Mouse (Mus musculus) CH12.LX (cell line): ENCODE measurements around the gene Ube2o. TPM values are rescaled to one million over a fixed set of nuclear protein-coding genes. Genes with fewer than 3 reads are reported as not detected.
A peak's percentile ranks its signal among the peaks of the same experiment; 100 is the strongest.

Experiments
- DNase-seq: peaks from one replicate; pipeline ENCODE4 v3.0.0-alpha.2; 2013; ENCODE audit errors: extremely low read depth
- H3K27ac ChIP-seq: 2 replicates; pipeline ENCODE4 v1.5.1; 2012; ENCODE audit warnings: low read depth, mild to moderate bottlenecking, control low read depth, moderate library complexity; ENCODE audit not compliant: insufficient read depth
- H3K27me3 ChIP-seq: replicated peaks from 2 replicates; pipeline ENCODE3; 2012; ENCODE audit warnings: inconsistent platforms
- H3K36me3 ChIP-seq, 2 experiments: replicated peaks in 1 of 2; 2 replicates each; pipeline versions ENCODE3 to v1.6.1; 2012; ENCODE audit warnings: inconsistent platforms in 1 of 2, low read length in 1 of 2, mild to moderate bottlenecking in 1 of 2, mixed read lengths in 1 of 2, moderate library complexity in 1 of 2; ENCODE audit not compliant: control insufficient read depth in 1 of 2, insufficient read depth in 1 of 2
- H3K4me1 ChIP-seq, 2 experiments: 2 replicates each; pipeline ENCODE4 v1.6.1; 2012; ENCODE audit warnings: inconsistent platforms in 1 of 2, moderate library complexity in 1 of 2; ENCODE audit not compliant: insufficient read depth in 2 of 2, control insufficient read depth in 1 of 2
- H3K4me2 ChIP-seq: 2 replicates; pipeline ENCODE4 v1.6.1; 2012; ENCODE audit warnings: low read depth, mild to moderate bottlenecking, control low read depth; ENCODE audit not compliant: poor library complexity, insufficient read depth, severe bottlenecking
- H3K4me3 ChIP-seq, 3 experiments: fragments of 150-350 bp in 1 of 3; sonication (generic) in 1 of 3; replicated peaks in 1 of 3; 2 replicates each; pipeline versions ENCODE3 to v1.5.1; 2011 to 2012; ENCODE audit warnings: low read depth in 2 of 3, low read length in 2 of 3, mild to moderate bottlenecking in 2 of 3, moderate library complexity in 2 of 3, control low read depth in 1 of 3, improper control_type of control experiment in 1 of 3, inconsistent platforms in 1 of 3, mixed read lengths in 1 of 3; ENCODE audit not compliant: poor library complexity in 1 of 3
- H3K79me2 ChIP-seq: replicated peaks from 2 replicates; pipeline ENCODE4 v1.6.1; 2012; ENCODE audit warnings: mild to moderate bottlenecking, moderate library complexity; ENCODE audit not compliant: control insufficient read depth, poor library complexity, insufficient read depth, severe bottlenecking; ENCODE audit errors: extremely low read depth
- H3K9ac ChIP-seq: 2 replicates; pipeline ENCODE4 v1.6.1; 2012; ENCODE audit warnings: low read depth, mild to moderate bottlenecking, control low read depth, moderate library complexity; ENCODE audit not compliant: insufficient read depth
- H3K9me3 ChIP-seq: replicated peaks from 2 replicates; pipeline ENCODE3; 2012; ENCODE audit warnings: low read length, inconsistent platforms, mixed read lengths
- BHLHE40 ChIP-seq: IDR thresholded peaks from 2 replicates; pipeline ENCODE4 v1.6.1; 2011; ENCODE audit warnings: mild to moderate bottlenecking, low read depth, low read length, improper control_type of control experiment
- CHD1 ChIP-seq: IDR thresholded peaks from 2 replicates; pipeline ENCODE4 v1.6.1; 2012; ENCODE audit warnings: low read depth, low read length, improper control_type of control experiment, inconsistent platforms
- CHD2 ChIP-seq: IDR thresholded peaks from 2 replicates; pipeline ENCODE4 v1.6.1; 2011; ENCODE audit warnings: low read length, improper control_type of control experiment
- CTCF ChIP-seq, 2 experiments: IDR thresholded peaks in 1 of 2; conservative IDR thresholded peaks in 1 of 2; 2 replicates each; pipeline ENCODE4 v1.5.1; 2011 to 2012; ENCODE audit warnings: low read depth in 2 of 2, low read length in 2 of 2, improper control_type of control experiment in 1 of 2, inconsistent platforms in 1 of 2, mild to moderate bottlenecking in 1 of 2, moderate library complexity in 1 of 2
- ELF1 ChIP-seq: IDR thresholded peaks from 2 replicates; pipeline ENCODE4 v1.6.1; 2014; ENCODE audit warnings: low read depth, mild to moderate bottlenecking, inconsistent platforms, low read length, improper control_type of control experiment
- EP300 ChIP-seq: IDR thresholded peaks from 2 replicates; pipeline ENCODE4 v1.6.1; 2011; ENCODE audit warnings: low read length, improper control_type of control experiment
- HCFC1 ChIP-seq: IDR thresholded peaks from 2 replicates; pipeline ENCODE4 v1.6.1; 2012; ENCODE audit warnings: low read depth, mild to moderate bottlenecking, inconsistent platforms, low read length, improper control_type of control experiment
- IRF4 ChIP-seq: IDR thresholded peaks from 2 replicates; pipeline ENCODE4 v1.6.1; 2014; ENCODE audit warnings: low read depth, mild to moderate bottlenecking, inconsistent platforms, low read length, improper control_type of control experiment
- JUND ChIP-seq: conservative IDR thresholded peaks from 2 replicates; pipeline ENCODE4 v1.6.1; 2011; ENCODE audit warnings: low read depth, low read length, improper control_type of control experiment
- MEF2A ChIP-seq: IDR thresholded peaks from 2 replicates; pipeline ENCODE4 v1.6.1; 2014; ENCODE audit warnings: low read depth, mild to moderate bottlenecking, inconsistent platforms, low read length, improper control_type of control experiment, borderline replicate concordance
- MYC ChIP-seq: IDR thresholded peaks from 2 replicates; pipeline ENCODE4 v1.6.1; 2011; ENCODE audit warnings: low read depth, mild to moderate bottlenecking, improper control_type of control experiment, low read length
- NELFE ChIP-seq: IDR thresholded peaks from 2 replicates; pipeline ENCODE4 v1.6.1; 2011; ENCODE audit warnings: low read depth, low read length, improper control_type of control experiment
- NRF1 ChIP-seq: IDR thresholded peaks from 2 replicates; pipeline ENCODE4 v1.6.1; 2014; ENCODE audit warnings: low read depth, mild to moderate bottlenecking, inconsistent platforms, low read length, improper control_type of control experiment, moderate library complexity
- PAX5 ChIP-seq: IDR thresholded peaks from 2 replicates; pipeline ENCODE4 v1.6.1; 2012; ENCODE audit warnings: low read length, inconsistent platforms, mixed read lengths
- RAD21 ChIP-seq: IDR thresholded peaks from 2 replicates; pipeline ENCODE4 v1.6.1; 2011; ENCODE audit warnings: low read depth, mild to moderate bottlenecking, low read length, improper control_type of control experiment, moderate library complexity
- SMC3 ChIP-seq: IDR thresholded peaks from 2 replicates; pipeline ENCODE4 v1.6.1; 2011; ENCODE audit warnings: low read depth, low read length, improper control_type of control experiment
- USF2 ChIP-seq: conservative IDR thresholded peaks from 2 replicates; pipeline ENCODE4 v1.6.1; 2011; ENCODE audit warnings: low read depth, low read length, improper control_type of control experiment
- ZMIZ1 ChIP-seq: IDR thresholded peaks from 2 replicates; pipeline ENCODE4 v1.6.1; 2012; ENCODE audit warnings: low read depth, mild to moderate bottlenecking, inconsistent platforms, low read length, improper control_type of control experiment
- ZNF384 ChIP-seq: IDR thresholded peaks from 2 replicates; pipeline ENCODE4 v1.6.1; 2012; ENCODE audit warnings: low read depth, low read length, improper control_type of control experiment, inconsistent platforms
- dilution Hi-C: fragments of 300-500 bp; cut with MboI; formaldehyde crosslinking; loops from 2 replicates; pipeline ENCODE4 v1.14.3; 2020; ENCODE audit warnings: low sequenced_read_pairs; ENCODE audit not compliant: extremely low pct_unique_long_range_greater_than_20kb, extremely low pct_ligation_motif_present
- in situ Hi-C: fragments of 300-500 bp; cut with MboI; formaldehyde crosslinking; loops from 3 replicates; pipeline ENCODE4 v1.14.3; 2019; ENCODE audit warnings: low sequenced_read_pairs, low pct_ligation_motif_present, low pct_unique_long_range_greater_than_20kb, mixed read lengths
- polyA plus RNA-seq: library from polyadenylated mRNA; unstranded; fragments of >175 nt; gene quantifications from 2 replicates; pipeline ENCODE4 v1.2.1, GENCODE M21; 2012; ENCODE audit warnings: low read depth; ENCODE audit not compliant: insufficient read length
- total RNA-seq, 2 experiments: library from RNA; depleted of rRNA; stranded (reverse); fragments of 300-350 nt in 1 of 2; fragments of >200 nt in 1 of 2; gene quantifications; 2 replicates each; pipeline ENCODE4 v1.2.3; 2012 to 2014

The Ube2o gene
- total and polyA plus RNA-seq, 3 experiments: 12.7 to 61.7 (median 42.8) TPM

- in situ Hi-C loops (no loop called here), dilution Hi-C loops (no loop called here)
- peak; percentile 66 for DNase-seq
- Histone ChIP-seq H3K36me3 (peaks cover 0 to 54% of the 10 kb centered on the region in 2 experiments), H3K9me3 (peaks cover 4% of the 10 kb centered on the region), H3K4me1 (peaks cover 8 to 66% of the 10 kb centered on the region in 2 experiments; a peak in 3 of 4 replicates), H3K4me3 (no peak overlapping the region), H3K4me2 (no peak overlapping the region), H3K27me3 (no peaks in the 10 kb centered on the region), H3K9ac (no peak overlapping the region), H3K27ac (no peak overlapping the region), H3K79me2 (no peaks in the 10 kb centered on the region)
- TF ChIP-seq SMC3 (peak; percentile 93), CTCF (conservative IDR thresholded peaks at IDR 0.05 in 1 of 2, IDR thresholded peaks at IDR 0.05 in 1 of 2; ENCODE audit: low read depth in 2 of 2, low read length in 2 of 2) (peak; percentile 69 to 87), RAD21 (peak; percentile 61), MEF2A (no peak)
Measured at GRCm38 (mm10) chr11:116554171-116554878, 26.9 kb downstream of the Ube2o start.

DNA sequence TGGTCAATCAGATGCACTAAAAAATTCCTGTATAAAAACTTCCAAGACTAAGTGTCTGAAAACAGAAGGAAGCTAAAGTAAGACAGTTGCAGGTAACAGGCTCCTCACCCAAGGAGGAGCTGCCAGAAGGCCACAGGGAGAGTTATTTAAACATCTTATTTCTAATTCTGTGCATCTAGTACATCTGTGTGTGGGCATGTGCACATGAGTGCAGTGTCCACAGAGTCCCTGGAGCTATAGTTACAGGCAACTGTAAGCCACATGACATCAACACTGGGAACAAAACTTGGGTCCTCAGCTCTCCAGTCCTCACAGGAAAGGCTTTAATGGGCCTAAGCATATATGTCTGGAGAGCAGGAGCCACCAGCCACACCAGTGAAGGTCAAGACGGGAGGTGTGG is 29.1 kb downstream of the Ube2o start:
- in situ Hi-C loops: no loop called here
- Histone ChIP-seq H3K36me3 (peaks cover 15 to 61% of the 10 kb centered on the region in 2 experiments), H3K27me3 (no peaks in the 10 kb centered on the region), H3K9ac (no peak overlapping the region), H3K9me3 (peaks cover 4% of the 10 kb centered on the region), H3K27ac (no peak overlapping the region), H3K79me2 (no peaks in the 10 kb centered on the region), H3K4me2 (no peak overlapping the region), H3K4me3 (no peak overlapping the region), H3K4me1 (peaks cover 8 to 46% of the 10 kb centered on the region in 2 experiments; a peak in 3 of 4 replicates)
- dilution Hi-C loops: no loop called here
- DNase-seq: no peak
- TF ChIP-seq PAX5: no peak
- no peak for TF ChIP-seq EP300
- TF ChIP-seq JUND: no peak
- no peak for TF ChIP-seq NRF1
- no peak for TF ChIP-seq CTCF (conservative IDR thresholded peaks at IDR 0.05 in 1 of 2, IDR thresholded peaks at IDR 0.05 in 1 of 2; ENCODE audit: low read depth in 2 of 2, low read length in 2 of 2)
- TF ChIP-seq ZNF384: no peak
- no peak for TF ChIP-seq NELFE
- TF ChIP-seq CHD1: no peak
- no peak for TF ChIP-seq BHLHE40
- TF ChIP-seq HCFC1: no peak
- no peak for TF ChIP-seq ZMIZ1
- TF ChIP-seq MYC: no peak
- TF ChIP-seq USF2: no peak
- TF ChIP-seq SMC3: no peak
- TF ChIP-seq RAD21: no peak
- no peak for TF ChIP-seq ELF1
- TF ChIP-seq IRF4: no peak
- no peak for TF ChIP-seq CHD2
